Mouse (Mus musculus) small intestine, adult 2 months (tissue): ENCODE data around the gene Kap. TPM values are rescaled to one million over a fixed set of nuclear protein-coding genes. Genes with fewer than 3 reads are reported as not detected.

Source experiments
- H3K27ac ChIP-seq: fragments of 200-500 bp; 2 replicates; pipeline ENCODE4 v1.5.1; 2012; ENCODE audit warnings: low read depth, low read length, control low read depth, inconsistent platforms; ENCODE audit not compliant: insufficient read depth
- H3K27me3 ChIP-seq: fragments of 200-500 bp; 2 replicates; pipeline ENCODE4 v1.6.1; 2012; ENCODE audit warnings: mild to moderate bottlenecking, moderate library complexity, low read length, inconsistent platforms; ENCODE audit not compliant: control insufficient read depth, insufficient read depth
- H3K36me3 ChIP-seq: fragments of 200-500 bp; 2 replicates; pipeline ENCODE4 v1.6.1; 2012; ENCODE audit warnings: mild to moderate bottlenecking, low read length, control low read depth, inconsistent platforms; ENCODE audit not compliant: control insufficient read depth, insufficient read depth
- H3K4me1 ChIP-seq: fragments of 200-500 bp; 2 replicates; pipeline ENCODE4 v1.6.1; 2012; ENCODE audit warnings: low read length, inconsistent platforms, mixed read lengths; ENCODE audit not compliant: control insufficient read depth, insufficient read depth, insufficient read length
- H3K4me3 ChIP-seq: fragments of 200-500 bp; 2 replicates; pipeline ENCODE4 v1.5.1; 2012; ENCODE audit warnings: low read depth, mild to moderate bottlenecking, control low read depth, inconsistent platforms, low read length, moderate library complexity
- CTCF ChIP-seq: fragments of 200-500 bp; IDR thresholded peaks from 2 replicates; pipeline ENCODE4 v1.5.1; 2012; ENCODE audit warnings: low read depth, mild to moderate bottlenecking, control low read depth, inconsistent platforms, low read length, moderate library complexity, mixed read lengths; ENCODE audit not compliant: insufficient replicate concordance, insufficient read length; ENCODE audit errors: extremely low read depth
- POLR2A ChIP-seq: fragments of 200-500 bp; IDR thresholded peaks from 2 replicates; pipeline ENCODE4 v1.6.1; 2012; ENCODE audit warnings: low read depth, mild to moderate bottlenecking, control low read depth, inconsistent platforms, low read length, moderate library complexity
- WGBS: fragments of 180-500 bp; shearing (Covaris S2); methylation state at CpG from one replicate; pipeline ENCODE4 v1.1.7; 2018; 5-methylcytosine and 5-hydroxymethylcytosine counted together
- polyA plus RNA-seq: library from polyadenylated mRNA; depleted of rRNA; stranded (reverse); fragments of >200 nt; gene quantifications from 2 replicates; pipeline ENCODE4 v1.2.3, GENCODE M21; 2012; rRNA removed

Kap gene
- polyA plus RNA-seq = not detected in 2 replicates

GRCm38 (mm10) chr6:133853526-133853925 is at the start of gene Kap:
TSS of gene Kap (minus strand) at chr6:133853762.
- WGBS = 72% methylated on average over 1 of the region's 1 CpGs
- Histone ChIP-seq H3K4me1 (no peaks in the 10 kb centered on the region), H3K4me3 (no peak within 1 kb of the TSS), H3K27me3 (no peaks in the 10 kb centered on the region), H3K27ac (no peak within 1 kb of the TSS), H3K36me3 (no peaks in the 10 kb centered on the region)
- TF ChIP-seq POLR2A = no peak

DNA sequence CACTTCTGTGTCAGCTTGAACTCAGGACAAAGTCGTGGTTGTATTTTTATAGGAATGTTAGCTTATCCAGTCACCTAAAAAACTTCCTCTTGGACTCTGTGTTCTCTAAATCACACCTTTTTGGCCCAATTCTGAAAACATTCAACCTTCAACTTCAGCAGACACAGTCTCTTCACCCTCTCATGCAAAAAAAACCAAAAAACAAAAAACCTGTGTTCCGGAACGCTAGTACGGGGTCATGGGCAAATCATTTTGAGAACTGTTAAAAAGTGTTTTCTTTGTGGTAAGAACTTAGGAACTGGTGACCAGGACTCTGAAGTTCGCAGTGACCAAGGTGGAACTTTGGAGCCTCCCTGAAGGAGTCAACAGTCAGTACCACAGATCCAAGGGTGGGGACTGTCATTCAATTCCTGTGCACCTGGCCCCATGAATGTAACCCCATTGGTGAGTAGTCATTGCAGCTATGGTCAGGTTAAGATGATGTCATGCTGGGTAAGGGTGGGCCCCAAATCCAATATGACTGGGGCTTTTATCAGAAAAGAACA is 32.4 kb upstream of the Kap start:
- H3K27me3 ChIP-seq = no peaks in the 10 kb centered on the region
- no peak for TF ChIP-seq CTCF
- no peak for TF ChIP-seq POLR2A
- H3K36me3 ChIP-seq = no peaks in the 10 kb centered on the region
- H3K27ac ChIP-seq = no peak overlapping the region
- no peak overlapping the region for H3K4me3 ChIP-seq
- WGBS = 83% methylated on average over 5 of the region's 5 CpGs
- H3K4me1 ChIP-seq = no peaks in the 10 kb centered on the region

GRCm38 (mm10) chr6:133883446-133883985 is 30.0 kb upstream of the Kap start:
- Histone ChIP-seq H3K4me3 (no peak overlapping the region), H3K27me3 (no peaks in the 10 kb centered on the region), H3K36me3 (no peaks in the 10 kb centered on the region), H3K27ac (no peak overlapping the region), H3K4me1 (no peaks in the 10 kb centered on the region)
- TF ChIP-seq CTCF (no peak), POLR2A (no peak)
- 67% methylated on average over 5 of the region's 5 CpGs for WGBS

- Histone ChIP-seq H3K4me1 (no peaks in the 10 kb centered on the region), H3K36me3 (no peaks in the 10 kb centered on the region), H3K27me3 (no peaks in the 10 kb centered on the region; the same call in 1 of the 2 replicates), H3K27ac (no peak overlapping the region), H3K4me3 (no peak overlapping the region)
- no peak for TF ChIP-seq POLR2A
- peak; percentile 21; the same call in 1 of the 2 replicates for TF ChIP-seq CTCF
- 18% methylated on average over 12 of the region's 12 CpGs for WGBS
These were observed 22.4 kb upstream of the Kap start for GRCm38 (mm10) chr6:133875906-133876462.

GRCm38 (mm10) chr6:133872667-133873066 is 19.1 kb upstream of the Kap start:
- no peaks in the 10 kb centered on the region for H3K4me1 ChIP-seq
- no peak overlapping the region for H3K4me3 ChIP-seq
- H3K27ac ChIP-seq = no peak overlapping the region
- H3K36me3 ChIP-seq = no peaks in the 10 kb centered on the region
- WGBS = 61% methylated on average over 2 of the region's 2 CpGs
- TF ChIP-seq POLR2A (no peak), CTCF (no peak)
- no peaks in the 10 kb centered on the region; the same call in 1 of the 2 replicates for H3K27me3 ChIP-seq

DNA sequence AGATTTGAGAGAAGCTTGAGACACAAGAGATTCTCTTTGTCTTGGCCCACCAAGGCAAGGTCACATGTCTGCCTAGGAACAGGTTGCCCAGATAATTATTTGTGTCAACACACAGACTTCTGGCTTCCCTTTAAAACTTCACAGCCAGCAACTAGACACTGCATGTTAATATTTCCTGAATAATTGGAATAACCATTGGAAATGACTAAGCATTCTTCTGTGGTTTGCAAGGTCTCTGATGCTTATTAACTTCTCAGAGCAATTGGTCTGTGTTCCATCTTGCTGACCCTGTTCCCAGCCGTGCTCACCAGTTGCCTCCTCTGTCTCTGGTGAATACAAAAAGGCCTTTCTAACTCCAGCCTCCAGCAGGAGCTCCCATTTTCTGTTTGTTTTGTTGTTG is 17.6 kb upstream of the Kap start:
- WGBS = 70% methylated on average over 1 of the region's 1 CpGs
- Histone ChIP-seq H3K27me3 (no peaks in the 10 kb centered on the region), H3K4me1 (no peaks in the 10 kb centered on the region), H3K27ac (no peak overlapping the region), H3K4me3 (no peak overlapping the region), H3K36me3 (no peaks in the 10 kb centered on the region)
- TF ChIP-seq CTCF (no peak), POLR2A (no peak)

- Histone ChIP-seq H3K4me3 (no peak overlapping the region), H3K4me1 (no peaks in the 10 kb centered on the region), H3K36me3 (no peaks in the 10 kb centered on the region), H3K27me3 (no peaks in the 10 kb centered on the region), H3K27ac (no peak overlapping the region)
- TF ChIP-seq CTCF = no peak
- no peak for TF ChIP-seq POLR2A
- 98% methylated on average over 1 of the region's 1 CpGs for WGBS
These were observed 14.8 kb upstream of the Kap start for GRCm38 (mm10) chr6:133868381-133868780.
